Mouse (Mus musculus): Measurements from ENCODE around the gene Ankrd37. TPM values are rescaled to one million over a fixed set of nuclear protein-coding genes. Genes with fewer than 3 reads are reported as not detected.

Ankrd37 gene
- total and polyA plus RNA-seq, 3 experiments, result 12.8 to 157 (median 79.0) TPM

Other genes starting within 250 kb of the Ankrd37 start
- not detected in 2 replicates for gene Pdlim3, start 120.2 kb downstream of the Ankrd37 start, total RNA-seq (2012; rRNA removed)
- 0.15 TPM in 1 of 2 replicates, not detected in the other for gene Pdlim3, start 120.2 kb downstream of the Ankrd37 start, total RNA-seq (2014; rRNA removed)
- gene Pdlim3, start 120.2 kb downstream of the Ankrd37 start, polyA plus RNA-seq (2012; ENCODE audit: insufficient read length, low read depth), result not detected in 2 replicates
- gene Ccdc110, start 71.1 kb downstream of the Ankrd37 start, total RNA-seq (2012; rRNA removed), result not detected in 2 replicates
- not detected in 2 replicates for gene Ccdc110, start 71.1 kb downstream of the Ankrd37 start, total RNA-seq (2014; rRNA removed)
- gene Ccdc110, start 71.1 kb downstream of the Ankrd37 start, polyA plus RNA-seq (2012; ENCODE audit: insufficient read length, low read depth), result not detected in 2 replicates
- 0.84 and 0.85 TPM in 2 replicates for gene 1700029J07Rik, start 30.5 kb downstream of the Ankrd37 start, total RNA-seq (2012; rRNA removed)
- gene 1700029J07Rik, start 30.5 kb downstream of the Ankrd37 start, total RNA-seq (2014; rRNA removed), result 2.1 and 2.3 TPM in 2 replicates
- 1.5 and 1.8 TPM in 2 replicates for gene 1700029J07Rik, start 30.5 kb downstream of the Ankrd37 start, polyA plus RNA-seq (2012; ENCODE audit: insufficient read length, low read depth)
- 47.2 and 50.1 TPM in 2 replicates for gene Ufsp2, start 30.2 kb downstream of the Ankrd37 start, total RNA-seq (2012; rRNA removed)
- 105 and 110 TPM in 2 replicates for gene Ufsp2, start 30.2 kb downstream of the Ankrd37 start, total RNA-seq (2014; rRNA removed)
- 51.2 and 55.1 TPM in 2 replicates for gene Ufsp2, start 30.2 kb downstream of the Ankrd37 start, polyA plus RNA-seq (2012; ENCODE audit: insufficient read length, low read depth)
- gene Lrp2bp, start 6.4 kb downstream of the Ankrd37 start, total RNA-seq (2012; rRNA removed), result not detected in 2 replicates
- gene Lrp2bp, start 6.4 kb downstream of the Ankrd37 start, total RNA-seq (2014; rRNA removed), result 0.12 TPM in 1 of 2 replicates, not detected in the other
- gene Lrp2bp, start 6.4 kb downstream of the Ankrd37 start, polyA plus RNA-seq (2012; ENCODE audit: insufficient read length, low read depth), result 0.43 TPM in 1 of 2 replicates, not detected in the other
- 10.7 and 11.8 TPM in 2 replicates for gene Cfap97, start 146.1 kb upstream of the Ankrd37 start, total RNA-seq (2012; rRNA removed)
- gene Cfap97, start 146.1 kb upstream of the Ankrd37 start, total RNA-seq (2014; rRNA removed), result 19.7 and 20.9 TPM in 2 replicates
- 11.2 and 14.4 TPM in 2 replicates for gene Cfap97, start 146.1 kb upstream of the Ankrd37 start, polyA plus RNA-seq (2012; ENCODE audit: insufficient read length, low read depth)
- 13.4 and 14.3 TPM in 2 replicates for gene Snx25, start 146.5 kb upstream of the Ankrd37 start, total RNA-seq (2012; rRNA removed)
- gene Snx25, start 146.5 kb upstream of the Ankrd37 start, total RNA-seq (2014; rRNA removed), result 22.2 and 24.9 TPM in 2 replicates
- 6.9 and 7.2 TPM in 2 replicates for gene Snx25, start 146.5 kb upstream of the Ankrd37 start, polyA plus RNA-seq (2012; ENCODE audit: insufficient read length, low read depth)
- gene Slc25a4, start 205.6 kb upstream of the Ankrd37 start, total RNA-seq (2012; rRNA removed), result 365 and 379 TPM in 2 replicates
- 403 and 410 TPM in 2 replicates for gene Slc25a4, start 205.6 kb upstream of the Ankrd37 start, total RNA-seq (2014; rRNA removed)
- 476 and 483 TPM in 2 replicates for gene Slc25a4, start 205.6 kb upstream of the Ankrd37 start, polyA plus RNA-seq (2012; ENCODE audit: insufficient read length, low read depth)